Mouse (Mus musculus) spleen, embryonic (tissue): ENCODE measurements around the gene Stx4a.

ENCODE experiments used
- CTCF ChIA-PET: fragments of 350-600 bp; sonication (Branson Sonifier 250); formaldehyde crosslinking; loops from one replicate; lab custom pipeline; 2022; lab: Charles Lee

The Stx4a gene

GRCm38 (mm10) chr7:127866434-127866833 is 42.3 kb downstream of the Stx4a start:
- CTCF ChIA-PET: interaction anchor here (0.6 kb wide), 1 partner anchor 101 kb away, joined by 7 read pairs; no protein-coding TSS in a partner anchor

- CTCF ChIA-PET: no interaction called here
Observed at GRCm38 (mm10) chr7:127867641-127868040, 43.5 kb downstream of the Stx4a start.

GRCm38 (mm10) chr7:127869149-127869810 is 45.2 kb downstream of the Stx4a start:
- CTCF ChIA-PET: interaction anchor here (0.5 kb wide), 1 partner anchor 187 kb away, joined by 6 read pairs; no protein-coding TSS in a partner anchor

- CTCF ChIA-PET: interaction anchor here (0.5 to 0.6 kb wide), 2 partner anchors 16 to 1117 kb away, joined by 3 to 5 read pairs; no protein-coding TSS in a partner anchor
Observed at GRCm38 (mm10) chr7:127870136-127870821, 46.2 kb downstream of the Stx4a start.

- CTCF ChIA-PET: interaction anchor here (0.5 to 1.0 kb wide), 6 partner anchors 42 to 577 kb away, joined by 3 to 4 read pairs (median 3); no protein-coding TSS in a partner anchor
Observed at GRCm38 (mm10) chr7:127874812-127875626, 50.9 kb downstream of the Stx4a start.

GRCm38 (mm10) chr7:127875627-127876001 is 51.5 kb downstream of the Stx4a start:
- CTCF ChIA-PET: interaction anchor here (0.5 to 0.7 kb wide), 4 partner anchors 47 to 578 kb away, joined by 3 to 4 read pairs (median 3); no protein-coding TSS in a partner anchor

- CTCF ChIA-PET: interaction anchor here (0.6 kb wide), 2 partner anchors 47 to 1212 kb away, joined by 3 to 4 read pairs; no protein-coding TSS in a partner anchor
Observed at GRCm38 (mm10) chr7:127876041-127876466, 52.0 kb downstream of the Stx4a start, which contains the start of gene Zfp646. TSS of gene Zfp646 (plus strand) at chr7:127876221.

- CTCF ChIA-PET: interaction anchor here (0.6 kb wide), 1 partner anchor 1213 kb away, joined by 3 read pairs; no protein-coding TSS in a partner anchor
Observed at GRCm38 (mm10) chr7:127876467-127877348, 52.6 kb downstream of the Stx4a start, which contains the start of gene Zfp668. TSS of gene Zfp668 (minus strand) at chr7:127876828.

- CTCF ChIA-PET: interaction anchor here (1.4 kb wide), 1 partner anchor 25 kb away, joined by 5 read pairs; the partner anchor contains the start of gene Bckdk
Observed at GRCm38 (mm10) chr7:127879301-127879700, 55.2 kb downstream of the Stx4a start.

- CTCF ChIA-PET: interaction anchor here (0.5 to 1.4 kb wide), 2 partner anchors 16 to 24 kb away, joined by 5 to 7 read pairs; partner anchors contain the start of gene Bckdk
Observed at GRCm38 (mm10) chr7:127880431-127880830, 56.3 kb downstream of the Stx4a start.

GRCm38 (mm10) chr7:127885951-127886350 is 61.9 kb downstream of the Stx4a start:
- CTCF ChIA-PET: interaction anchor here (0.6 kb wide), 1 partner anchor 15 kb away, joined by 5 read pairs; no protein-coding TSS in a partner anchor

GRCm38 (mm10) chr7:127886551-127886950 is 62.5 kb downstream of the Stx4a start:
- CTCF ChIA-PET: no interaction called here

GRCm38 (mm10) chr7:127887191-127887590 is 63.1 kb downstream of the Stx4a start:
- CTCF ChIA-PET: no interaction called here

- CTCF ChIA-PET: no interaction called here
Observed at GRCm38 (mm10) chr7:127887781-127888180, 63.7 kb downstream of the Stx4a start.

GRCm38 (mm10) chr7:127888821-127889220 is 64.7 kb downstream of the Stx4a start:
- CTCF ChIA-PET: no interaction called here

GRCm38 (mm10) chr7:127890798-127891197 is 66.7 kb downstream of the Stx4a start, which contains the start of gene Prss53:
TSS of gene Prss53 (minus strand) at chr7:127890970.
- CTCF ChIA-PET: no interaction called here

GRCm38 (mm10) chr7:127894480-127894879 is 70.4 kb downstream of the Stx4a start:
- CTCF ChIA-PET: interaction anchor here (0.5 kb wide), 1 partner anchor 72 kb away, joined by 4 read pairs; no protein-coding TSS in a partner anchor

- CTCF ChIA-PET: interaction anchor here (0.6 to 1.1 kb wide), 6 partner anchors 22 to 1145 kb away, joined by 4 to 9 read pairs (median 6); no protein-coding TSS in a partner anchor
Observed at GRCm38 (mm10) chr7:127895442-127895841, 71.3 kb downstream of the Stx4a start, which contains the start of the genes Gm21974 and Vkorc1. TSS of gene Gm21974 (minus strand) at chr7:127895454. TSS of gene Vkorc1 (minus strand) at chr7:127895617.

- CTCF ChIA-PET: interaction anchor here (0.6 to 1.1 kb wide), 6 partner anchors 22 to 1146 kb away, joined by 4 to 9 read pairs (median 6); no protein-coding TSS in a partner anchor
Observed at GRCm38 (mm10) chr7:127895891-127896290, 71.8 kb downstream of the Stx4a start.
